Mouse (Mus musculus) heart, adult 18-20 months (tissue): ENCODE measurements at regions not wholly inside any gene's neighbourhood (a gene's known extent, or its start where the extent isn't known, plus 50 kb on each side); places are given as distances from the start of the nearest gene placed in this dataset.
"Not testable (repeated sequence)": the region's sequence is repeated elsewhere in the genome, so short reads cannot be mapped to it uniquely, and the experiment has no call there.

Experiments
- DNase-seq, 2 experiments: peaks; one replicate each; pipeline ENCODE4 v3.0.0; 2021 to 2022; ENCODE audit warnings: mixed read lengths in 1 of 2

GRCm38 (mm10) chr12:15410419-15410818 lies 406.3 kb downstream of the Trib2 start:
- no peak for DNase-seq

GRCm38 (mm10) chr12:15407577-15407976 lies 409.1 kb downstream of the Trib2 start:
- DNase-seq = not testable (repeated sequence)

GRCm38 (mm10) chr12:15392641-15393040 lies 424.1 kb downstream of the Trib2 start:
- DNase-seq = no peak

GRCm38 (mm10) chr12:15388574-15388973 lies 428.1 kb downstream of the Trib2 start:
- no peak for DNase-seq

GRCm38 (mm10) chr12:15357808-15358207 lies 458.9 kb downstream of the Trib2 start:
- no peak for DNase-seq

- DNase-seq = no peak
Measured at GRCm38 (mm10) chr12:15320697-15321449, 495.8 kb downstream of the Trib2 start.

- no peak for DNase-seq
Measured at GRCm38 (mm10) chr12:15319647-15320046, 497.1 kb downstream of the Trib2 start.

- no peak for DNase-seq
Measured at GRCm38 (mm10) chr12:15294898-15295297, 521.8 kb downstream of the Trib2 start.

- no peak for DNase-seq
Measured at GRCm38 (mm10) chr12:15262165-15262564, 554.6 kb downstream of the Trib2 start.

GRCm38 (mm10) chr12:15261604-15262003 lies 555.1 kb downstream of the Trib2 start:
- DNase-seq = no peak

- DNase-seq = no peak
Measured at GRCm38 (mm10) chr12:15260907-15261415, 555.8 kb downstream of the Trib2 start.

- DNase-seq = no peak
Measured at GRCm38 (mm10) chr12:15244966-15245365, 571.8 kb downstream of the Trib2 start.

- no peak for DNase-seq
Measured at GRCm38 (mm10) chr12:15222497-15223170, 594.1 kb downstream of the Trib2 start.

GRCm38 (mm10) chr12:15218504-15218903 lies 598.2 kb downstream of the Trib2 start:
- DNase-seq = no peak

GRCm38 (mm10) chr12:15216180-15216579 lies 600.5 kb downstream of the Trib2 start:
- no peak for DNase-seq

GRCm38 (mm10) chr12:15174411-15175041 lies 642.2 kb downstream of the Trib2 start:
- no peak for DNase-seq

- no peak for DNase-seq
Measured at GRCm38 (mm10) chr12:15162605-15163004, 654.1 kb downstream of the Trib2 start.

GRCm38 (mm10) chr12:15161864-15162263 lies 654.9 kb downstream of the Trib2 start:
- no peak for DNase-seq

GRCm38 (mm10) chr12:15160478-15160998 lies 656.2 kb downstream of the Trib2 start:
- no peak for DNase-seq

- DNase-seq = no peak
Measured at GRCm38 (mm10) chr12:15146398-15146797, 670.3 kb downstream of the Trib2 start.

- DNase-seq = no peak
Measured at GRCm38 (mm10) chr12:15137039-15137438, 679.7 kb downstream of the Trib2 start.

- DNase-seq = no peak
Measured at GRCm38 (mm10) chr12:15124179-15124578, 692.5 kb downstream of the Trib2 start.
